ENCODE assay signal across 25 mouse cellular contexts in the genomic region with DNA sequence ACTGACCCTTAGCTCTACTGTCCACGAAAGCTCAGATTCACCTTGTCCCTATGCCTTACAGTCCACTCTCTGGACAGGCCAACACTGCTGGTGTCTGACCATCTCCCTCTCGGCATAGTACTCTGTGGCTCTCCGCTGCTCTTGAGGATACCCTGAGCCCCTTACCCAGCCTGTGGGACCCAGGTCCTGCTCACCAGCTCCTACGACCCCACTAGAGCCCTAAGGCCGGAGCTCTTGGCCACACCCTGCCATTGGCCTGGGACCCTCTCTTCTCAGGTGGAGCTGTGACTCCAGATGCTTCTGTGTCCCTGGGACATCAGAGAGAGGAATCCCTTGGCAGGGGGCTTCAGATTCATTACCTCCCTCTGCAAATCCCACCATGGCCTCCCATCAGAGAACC. TPM values are rescaled to one million over a fixed set of nuclear protein-coding genes. Genes with fewer than 3 reads are reported as not detected.
A peak's percentile ranks its signal among the peaks of the same experiment; 100 is the strongest.
DNase-seq lines count a peak whose midpoint lies in the region; ATAC-seq and TF ChIP-seq lines count a peak whose summit lies in the region.
"Had no signal": no experiment of that assay in that cellular context is flagged by ENCODE, and none has a peak within 500 bp of the region (broad histone marks: within the 10 kb centered on the region; RNA-seq: fewer than 3 reads in every experiment).

No protein-coding gene starts in this region.

- H3K4me2 ChIP-seq in heart, embryonic 11.5 days: no peak overlapping the region
- no peak overlapping the region for H3K4me2 ChIP-seq in kidney, postnatal 0 days (ENCODE audit: low read length)
- no peak overlapping the region for H3K4me2 ChIP-seq in lung, embryonic 16.5 days (ENCODE audit: low read depth, low read length)
- H3K4me2 ChIP-seq: embryonic facial prominence, embryonic 15.5 days; forebrain, embryonic 15.5 days; heart, embryonic 12.5 days; hindbrain, embryonic 12.5 days; limb, embryonic 13.5 days; liver, embryonic 15.5 days; midbrain, embryonic 15.5 days had no signal

- ATAC-seq in heart, embryonic 11.5 days (replicated peaks; ENCODE audit: insufficient number of reproducible peaks, low FRiP score, low TSS enrichment): no peak
- no peak for ATAC-seq in kidney, postnatal 0 days (replicated peaks; ENCODE audit: low FRiP score, low read depth)
- no peak for ATAC-seq in lung, embryonic 16.5 days (ENCODE audit: low read depth)
- ATAC-seq: CD4-positive, CD25-positive, alpha-beta regulatory T cell, adult 4 months; forebrain, embryonic 15.5 days; midbrain, embryonic 15.5 days had no signal

- H3K4me3 ChIP-seq in heart, adult 2 months: no peak overlapping the region
- H3K4me3 ChIP-seq in heart, embryonic 11.5 days (ENCODE audit: low read depth, low read length): no peak overlapping the region
- no peak overlapping the region for H3K4me3 ChIP-seq in kidney, postnatal 0 days (replicated peaks; ENCODE audit: low read depth, low read length)
- H3K4me3 ChIP-seq in lung, embryonic 16.5 days (ENCODE audit: low read length): no peak overlapping the region
- peak overlapping the region; percentile 83 for H3K4me3 ChIP-seq in macrophage (ENCODE audit: inconsistent target)
- H3K4me3 ChIP-seq: embryonic facial prominence, embryonic 15.5 days; forebrain, embryonic 15.5 days; heart, embryonic 12.5 days; hindbrain, embryonic 12.5 days; limb, embryonic 13.5 days; liver, embryonic 15.5 days; midbrain, embryonic 15.5 days had no signal

- no peak for TF ChIP-seq EP300 in heart, adult 2 months (IDR thresholded peaks at IDR 0.05; ENCODE audit: insufficient read depth, low read depth, low read length)

- no peaks in the 10 kb centered on the region for H3K36me3 ChIP-seq in heart, adult 2 months (ENCODE audit: control insufficient read depth, insufficient read depth, low read length)
- no peaks in the 10 kb centered on the region for H3K36me3 ChIP-seq in heart, embryonic 11.5 days (ENCODE audit: control insufficient read depth, insufficient read depth, low read length)
- no peaks in the 10 kb centered on the region for H3K36me3 ChIP-seq in kidney, postnatal 0 days (ENCODE audit: insufficient read depth, low read length)
- no peaks in the 10 kb centered on the region for H3K36me3 ChIP-seq in lung, embryonic 16.5 days (ENCODE audit: control insufficient read depth, insufficient read depth, low read length)
- H3K36me3 ChIP-seq in macrophage (ENCODE audit: inconsistent target): peaks cover 18% of the 10 kb centered on the region; the same call in 1 of the 2 replicates
- H3K36me3 ChIP-seq: embryonic facial prominence, embryonic 15.5 days; forebrain, embryonic 15.5 days; heart, embryonic 12.5 days; hindbrain, embryonic 12.5 days; limb, embryonic 13.5 days; liver, embryonic 15.5 days; midbrain, embryonic 15.5 days had no signal

- no peaks in the 10 kb centered on the region for H3K27me3 ChIP-seq in heart, adult 2 months (ENCODE audit: control insufficient read depth, insufficient read depth, low read length)
- H3K27me3 ChIP-seq in heart, embryonic 11.5 days (ENCODE audit: control insufficient read depth, insufficient read depth, low read length): no peaks in the 10 kb centered on the region
- H3K27me3 ChIP-seq in kidney, postnatal 0 days (ENCODE audit: insufficient read depth, low read length): no peaks in the 10 kb centered on the region
- no peaks in the 10 kb centered on the region for H3K27me3 ChIP-seq in lung, embryonic 16.5 days (ENCODE audit: control insufficient read depth, insufficient read depth, low read depth, low read length)
- H3K27me3 ChIP-seq: embryonic facial prominence, embryonic 15.5 days; heart, embryonic 12.5 days; limb, embryonic 13.5 days; midbrain, embryonic 15.5 days had no signal

- 92% methylated on average over 5 of the region's 5 CpGs for WGBS in heart, adult 2 months
- 83% methylated on average over 5 of the region's 5 CpGs for WGBS in heart, embryonic 11.5 days (ENCODE audit: insufficient replicate concordance)
- WGBS in kidney, postnatal 0 days: 94% methylated on average over 5 of the region's 5 CpGs
- WGBS in lung, embryonic 16.5 days: 84% methylated on average over 5 of the region's 5 CpGs
- 77% methylated on average over 5 of the region's 5 CpGs for WGBS in macrophage (ENCODE audit: missing documents)

- no peak for DNase-seq in heart, adult 2 months
- no peak for DNase-seq in kidney, postnatal 0 days (ENCODE audit: low spot score)
- no peak for DNase-seq in kidney, postnatal 36 days
- no peak for DNase-seq in lung, postnatal 36 days
- no peak for DNase-seq in yolk sac, embryonic 10.5 days (ENCODE audit: low spot score)
- DNase-seq: cerebellum, adult 9-10 months; gastrocnemius, postnatal 14 days; heart, postnatal 14 days; right cerebral cortex, adult 18-20 months; right cerebral cortex, postnatal 4 days; thymus, adult 2 months; thymus, postnatal 4 days had no signal

- intact Hi-C loops in heart, adult 2 months (cut with DNase I): no loop called here

- TF ChIP-seq CTCF in heart, adult 2 months (IDR thresholded peaks at IDR 0.05): no peak
- no peak for TF ChIP-seq CTCF in kidney, postnatal 0 days (IDR thresholded peaks at IDR 0.05; ENCODE audit: low read depth)

- no peaks in the 10 kb centered on the region for H3K9me3 ChIP-seq in heart, embryonic 11.5 days (replicated peaks; ENCODE audit: control insufficient read depth, low read length)
- no peaks in the 10 kb centered on the region for H3K9me3 ChIP-seq in kidney, postnatal 0 days (replicated peaks; ENCODE audit: low read length)
- H3K9me3 ChIP-seq in lung, embryonic 16.5 days (ENCODE audit: control insufficient read depth, low read length): no peaks in the 10 kb centered on the region
- H3K9me3 ChIP-seq: embryonic facial prominence, embryonic 15.5 days; forebrain, embryonic 15.5 days; heart, embryonic 12.5 days; liver, embryonic 15.5 days; midbrain, embryonic 15.5 days had no signal

- H3K27ac ChIP-seq in heart, adult 2 months: peak overlapping the region; percentile 27; the same call in 1 of the 2 replicates
- H3K27ac ChIP-seq in heart, embryonic 11.5 days (ENCODE audit: low read depth, low read length): no peak overlapping the region
- peak overlapping the region; percentile 58 for H3K27ac ChIP-seq in kidney, postnatal 0 days
- H3K27ac ChIP-seq in lung, embryonic 16.5 days (ENCODE audit: low read length): peak overlapping the region; percentile 72; the same call in 1 of the 2 replicates
- peak overlapping the region; percentile 99 for H3K27ac ChIP-seq in macrophage
- H3K27ac ChIP-seq: forebrain, embryonic 15.5 days; hindbrain, embryonic 12.5 days; limb, embryonic 13.5 days; liver, embryonic 15.5 days; midbrain, embryonic 15.5 days; stomach, postnatal 0 days had no signal

- H3K4me1 ChIP-seq in heart, adult 2 months (ENCODE audit: control insufficient read depth, insufficient read depth, low read length): peaks cover 33% of the 10 kb centered on the region
- peaks cover 20% of the 10 kb centered on the region for H3K4me1 ChIP-seq in heart, embryonic 11.5 days (ENCODE audit: control insufficient read depth, insufficient read depth, low read length)
- H3K4me1 ChIP-seq in kidney, postnatal 0 days (replicated peaks; ENCODE audit: insufficient read depth, low read length): peaks cover 16% of the 10 kb centered on the region
- peaks cover 37% of the 10 kb centered on the region for H3K4me1 ChIP-seq in lung, embryonic 16.5 days (replicated peaks; ENCODE audit: control insufficient read depth, insufficient read depth, low read length)
- H3K4me1 ChIP-seq: forebrain, embryonic 15.5 days; liver, embryonic 15.5 days; midbrain, embryonic 15.5 days had no signal

- H3K79me2 ChIP-seq in heart, adult 2 months (replicated peaks; ENCODE audit: control insufficient read depth, insufficient read depth, low read length): no peaks in the 10 kb centered on the region
- peaks cover 54% of the 10 kb centered on the region for H3K79me2 ChIP-seq in macrophage (ENCODE audit: inconsistent target)

- H3K9ac ChIP-seq in heart, adult 2 months (ENCODE audit: low read depth, low read length): no peak overlapping the region
- H3K9ac ChIP-seq in heart, embryonic 11.5 days (ENCODE audit: low read depth, low read length): no peak overlapping the region
- no peak overlapping the region for H3K9ac ChIP-seq in kidney, postnatal 0 days (ENCODE audit: low read depth, low read length)
- H3K9ac ChIP-seq in lung, embryonic 16.5 days (ENCODE audit: low read length): no peak overlapping the region
- H3K9ac ChIP-seq: embryonic facial prominence, embryonic 15.5 days; forebrain, embryonic 15.5 days; heart, embryonic 12.5 days; hindbrain, embryonic 12.5 days; limb, embryonic 13.5 days; liver, embryonic 15.5 days; midbrain, embryonic 15.5 days had no signal

- no peak for TF ChIP-seq POLR2A in heart, adult 2 months (IDR thresholded peaks at IDR 0.05; ENCODE audit: insufficient read depth, low read depth, low read length)

RNA-seq across cellular contexts. Expression of gene Fblim1, which starts 0.5 kb away (rescaled TPM):
- 100 to 1,000 TPM; 236 to 263 TPM for total RNA-seq in heart, adult 2 months (2021)
- polyA plus RNA-seq in heart, adult 2 months (2012; rRNA removed): 297 and 303 TPM in 2 replicates
- polyA plus RNA-seq in heart, embryonic 11.5 days (2014; fragmentation: Nextera tagmentation; extraction: Ambion mirVana): 53.9 and 64.0 TPM in 2 replicates
- 58.1 and 64.6 TPM in 2 replicates for polyA plus RNA-seq in kidney, postnatal 0 days (2015; fragmentation: Nextera tagmentation; extraction: Ambion mirVana)
- 71.4 and 76.1 TPM in 2 replicates for polyA plus RNA-seq in lung, embryonic 16.5 days (2015; fragmentation: Nextera tagmentation; extraction: Ambion mirVana)
- total RNA-seq in macrophage (2018; cell fraction: chromatin; rRNA removed): 100 to 1,000 TPM in 9 of 26 experiments, 10 to 100 TPM in 16, 1 to 10 TPM in 1; 9.8 to 227 (median 60.4) TPM
- 100 to 1,000 TPM in 25 of 26 experiments, 10 to 100 TPM in 1; 90.3 to 218 (median 142) TPM for total RNA-seq in macrophage (2018; cell fraction: cytosol; rRNA removed)
- 100 to 1,000 TPM in 10 of 26 experiments, 10 to 100 TPM in 16; 20.4 to 193 (median 83.3) TPM for total RNA-seq in macrophage (2018; cell fraction: nucleus; rRNA removed)
- polyA plus RNA-seq in macrophage (2018): 107 to 177 TPM (median 134 TPM) in 3 replicates

RNA-seq across cellular contexts. Expression of gene Tmem82, which starts 13.0 kb away (rescaled TPM):
- 10 to 100 TPM; 16.5 to 20.2 TPM for total RNA-seq in heart, adult 2 months (2021)
- polyA plus RNA-seq in heart, adult 2 months (2012; rRNA removed): 35.5 and 36.6 TPM in 2 replicates
- polyA plus RNA-seq in heart, embryonic 11.5 days (2014; fragmentation: Nextera tagmentation; extraction: Ambion mirVana): 0.17 and 0.30 TPM in 2 replicates
- polyA plus RNA-seq in kidney, postnatal 0 days (2015; fragmentation: Nextera tagmentation; extraction: Ambion mirVana): 7.7 and 9.5 TPM in 2 replicates
- 0.99 and 1.1 TPM in 2 replicates for polyA plus RNA-seq in lung, embryonic 16.5 days (2015; fragmentation: Nextera tagmentation; extraction: Ambion mirVana)
- 10 to 100 TPM in 9 of 26 experiments, 1 to 10 TPM in 17; 1.6 to 19.7 (median 6.3) TPM for total RNA-seq in macrophage (2018; cell fraction: chromatin; rRNA removed)
- 1 to 10 TPM; 1.1 to 4.7 (median 1.9) TPM for total RNA-seq in macrophage (2018; cell fraction: cytosol; rRNA removed)
- total RNA-seq in macrophage (2018; cell fraction: nucleus; rRNA removed): 10 to 100 TPM in 10 of 26 experiments, 1 to 10 TPM in 16; 1.8 to 21.2 (median 6.3) TPM
- polyA plus RNA-seq in macrophage (2018): 1.3 to 4.5 TPM (median 2.7 TPM) in 3 replicates
- polyA plus RNA-seq: CD4-positive, CD25-positive, alpha-beta regulatory T cell, adult 4 months had no signal

RNA-seq across cellular contexts. Expression of gene Slc25a34, which starts 18.2 kb away (rescaled TPM):
- 100 to 1,000 TPM; 118 to 132 TPM for total RNA-seq in heart, adult 2 months (2021)
- 183 and 258 TPM in 2 replicates for polyA plus RNA-seq in heart, adult 2 months (2012; rRNA removed)
- polyA plus RNA-seq in heart, embryonic 11.5 days (2014; fragmentation: Nextera tagmentation; extraction: Ambion mirVana): not detected in 2 replicates
- polyA plus RNA-seq in kidney, postnatal 0 days (2015; fragmentation: Nextera tagmentation; extraction: Ambion mirVana): 1.9 and 2.3 TPM in 2 replicates
- 0.18 and 0.20 TPM in 2 replicates for polyA plus RNA-seq in lung, embryonic 16.5 days (2015; fragmentation: Nextera tagmentation; extraction: Ambion mirVana)
- total RNA-seq in macrophage (2018; cell fraction: chromatin; rRNA removed): 1 to 10 TPM in 12 of 26 experiments, under 1 TPM in 10, not detected in 4; 0.26 to 3.6 (median 1.0) TPM
- total RNA-seq in macrophage (2018; cell fraction: cytosol; rRNA removed): under 1 TPM in 9 of 26 experiments, not detected in 17; 0.05 to 0.18 (median 0.07) TPM
- total RNA-seq in macrophage (2018; cell fraction: nucleus; rRNA removed): 1 to 10 TPM in 8 of 26 experiments, under 1 TPM in 17, not detected in 1; 0.17 to 3.0 (median 0.60) TPM
- 0.09 to 0.17 TPM in 2 of 3 replicates, not detected in the other for polyA plus RNA-seq in macrophage (2018)
- polyA plus RNA-seq: CD4-positive, CD25-positive, alpha-beta regulatory T cell, adult 4 months; hindbrain, embryonic 12.5 days; limb, embryonic 13.5 days; neural tube, embryonic 14.5 days had no signal

RNA-seq across cellular contexts. Expression of gene Plekhm2, which starts 59.3 kb away (rescaled TPM):
- 100 to 1,000 TPM in 1 of 2 experiments, 10 to 100 TPM in 1; 95.2 to 126 TPM for total RNA-seq in heart, adult 2 months (2021)
- polyA plus RNA-seq in heart, adult 2 months (2012; rRNA removed): 111 and 144 TPM in 2 replicates
- polyA plus RNA-seq in heart, embryonic 11.5 days (2014; fragmentation: Nextera tagmentation; extraction: Ambion mirVana): 3.5 and 3.9 TPM in 2 replicates
- 6.0 and 6.2 TPM in 2 replicates for polyA plus RNA-seq in kidney, postnatal 0 days (2015; fragmentation: Nextera tagmentation; extraction: Ambion mirVana)
- 5.7 and 6.9 TPM in 2 replicates for polyA plus RNA-seq in lung, embryonic 16.5 days (2015; fragmentation: Nextera tagmentation; extraction: Ambion mirVana)
- total RNA-seq in macrophage (2018; cell fraction: chromatin; rRNA removed): 100 to 1,000 TPM; 143 to 432 (median 230) TPM
- total RNA-seq in macrophage (2018; cell fraction: cytosol; rRNA removed): 10 to 100 TPM; 31.1 to 84.7 (median 52.3) TPM
- 100 to 1,000 TPM in 23 of 26 experiments, 10 to 100 TPM in 3; 82.0 to 320 (median 157) TPM for total RNA-seq in macrophage (2018; cell fraction: nucleus; rRNA removed)
- polyA plus RNA-seq in macrophage (2018): 44.8 to 76.0 TPM (median 74.2 TPM) in 3 replicates

Comparison
In these comparisons a context has a peak if more than half of its experiments do, and no peak if none do; other contexts are left out.
1. RNA of gene Slc25a34, which starts 18.2 kb away (polyA plus RNA-seq): 183 to 258 TPM in heart, adult 2 months; 1.9 to 2.3 TPM in kidney, postnatal 0 days, 0.18 to 0.20 TPM in lung, embryonic 16.5 days, 0.09 to 0.17 TPM in macrophage and not detected in heart, embryonic 11.5 days; every median in the first group is over 10 times any median in the second.